ENCODE assay signal across 12 mouse cellular contexts in the genomic region with DNA sequence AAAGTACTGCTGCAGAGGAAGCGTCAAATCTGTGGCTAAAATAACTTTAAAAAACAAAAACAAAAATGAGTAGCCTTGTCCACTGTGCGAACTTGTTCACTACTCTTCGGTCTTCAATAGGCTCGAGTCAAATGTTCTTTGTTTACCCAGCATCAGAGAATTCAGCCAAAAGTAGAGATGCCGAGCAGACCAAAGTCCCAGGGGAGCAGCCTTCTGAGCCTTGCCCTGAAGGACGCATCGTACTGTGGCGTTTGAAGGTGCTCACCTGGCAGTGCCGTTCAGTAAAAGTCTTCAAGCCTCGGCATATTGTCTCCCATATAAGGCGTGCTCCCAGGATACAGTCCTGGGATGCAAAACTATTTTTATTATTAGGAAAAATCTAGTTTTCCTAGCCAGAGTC. TPM values are rescaled to one million over a fixed set of nuclear protein-coding genes. Genes with fewer than 3 reads are reported as not detected.
DNase-seq lines count a peak whose midpoint lies in the region; ATAC-seq and TF ChIP-seq lines count a peak whose summit lies in the region.
"Had no signal": no experiment of that assay in that cellular context is flagged by ENCODE, and none has a peak within 500 bp of the region (broad histone marks: within the 10 kb centered on the region; RNA-seq: fewer than 3 reads in every experiment).

No protein-coding gene starts in this region.

- TF ChIP-seq POLR2A in CH12.LX (IDR thresholded peaks at IDR 0.05; ENCODE audit: low read depth, low read length), result no peak

- peaks cover 32% of the 10 kb centered on the region for H3K27me3 ChIP-seq in kidney, embryonic 15.5 days
- H3K27me3 ChIP-seq in CH12.LX (replicated peaks), result no peaks in the 10 kb centered on the region
- peaks cover 11% of the 10 kb centered on the region; the same call in 1 of the 2 replicates for H3K27me3 ChIP-seq in embryonic facial prominence, embryonic 14.5 days (replicated peaks; ENCODE audit: control insufficient read depth, insufficient read depth, low read length)
- no peaks in the 10 kb centered on the region for H3K27me3 ChIP-seq in kidney, postnatal 0 days (ENCODE audit: insufficient read depth, low read length)

- peaks cover 40% of the 10 kb centered on the region for H3K4me1 ChIP-seq in kidney, embryonic 15.5 days
- peaks cover 0 to 13% of the 10 kb centered on the region in 2 experiments; a peak in 2 of 4 replicates for H3K4me1 ChIP-seq in CH12.LX (ENCODE audit: control insufficient read depth in 1 of 2, insufficient read depth in 2 of 2)
- peaks cover 44% of the 10 kb centered on the region for H3K4me1 ChIP-seq in embryonic facial prominence, embryonic 14.5 days (ENCODE audit: control insufficient read depth, insufficient read depth, low read length)
- H3K4me1 ChIP-seq in kidney, postnatal 0 days (replicated peaks; ENCODE audit: insufficient read depth, low read length), result peaks cover 20% of the 10 kb centered on the region

- dilution Hi-C loops in CH12.LX (cut with MboI; ENCODE audit: extremely low pct_ligation_motif_present, extremely low pct_unique_long_range_greater_than_20kb, low sequenced_read_pairs), result no loop called here

- in situ Hi-C loops in CH12.LX (cut with MboI; ENCODE audit: low pct_ligation_motif_present, low pct_unique_long_range_greater_than_20kb, low sequenced_read_pairs), result no loop called here

- no peaks in the 10 kb centered on the region for H3K9me3 ChIP-seq in kidney, embryonic 15.5 days (replicated peaks)
- H3K9me3 ChIP-seq in CH12.LX (replicated peaks; ENCODE audit: low read length), result no peaks in the 10 kb centered on the region
- H3K9me3 ChIP-seq in embryonic facial prominence, embryonic 14.5 days (ENCODE audit: control insufficient read depth, low read length), result no peaks in the 10 kb centered on the region
- H3K9me3 ChIP-seq in kidney, postnatal 0 days (replicated peaks; ENCODE audit: low read length), result no peaks in the 10 kb centered on the region
- H3K9me3 ChIP-seq: limb, embryonic 15.5 days had no signal

- no peak for ATAC-seq in kidney, embryonic 15.5 days (replicated peaks; ENCODE audit: low FRiP score)
- no peak for ATAC-seq in embryonic facial prominence, embryonic 14.5 days (ENCODE audit: low read depth)
- no peak for ATAC-seq in kidney, postnatal 0 days (replicated peaks; ENCODE audit: low FRiP score, low read depth)

- no peak for TF ChIP-seq EP300 in CH12.LX (IDR thresholded peaks at IDR 0.05; ENCODE audit: low read length)

- no peak overlapping the region for H3K9ac ChIP-seq in kidney, embryonic 15.5 days
- H3K9ac ChIP-seq in CH12.LX (ENCODE audit: insufficient read depth, low read depth), result no peak overlapping the region
- H3K9ac ChIP-seq in embryonic facial prominence, embryonic 14.5 days (ENCODE audit: low read depth, low read length), result no peak overlapping the region
- H3K9ac ChIP-seq in kidney, postnatal 0 days (ENCODE audit: low read depth, low read length), result no peak overlapping the region
- H3K9ac ChIP-seq: limb, embryonic 15.5 days had no signal

- no peak overlapping the region for H3K27ac ChIP-seq in kidney, embryonic 15.5 days
- H3K27ac ChIP-seq in CH12.LX (ENCODE audit: insufficient read depth, low read depth), result no peak overlapping the region
- H3K27ac ChIP-seq in embryonic facial prominence, embryonic 14.5 days (replicated peaks; ENCODE audit: low read depth, low read length), result no peak overlapping the region
- H3K27ac ChIP-seq in kidney, postnatal 0 days, result no peak overlapping the region
- H3K27ac ChIP-seq: limb, embryonic 15.5 days had no signal

- H3K79me2 ChIP-seq in CH12.LX (replicated peaks; ENCODE audit: control insufficient read depth, extremely low read depth, insufficient read depth, poor library complexity, severe bottlenecking), result no peaks in the 10 kb centered on the region

- no peaks in the 10 kb centered on the region for H3K36me3 ChIP-seq in kidney, embryonic 15.5 days
- no peaks in the 10 kb centered on the region for H3K36me3 ChIP-seq in CH12.LX (replicated peaks in 1 of 2; ENCODE audit: control insufficient read depth in 1 of 2, insufficient read depth in 1 of 2, low read length in 1 of 2)
- H3K36me3 ChIP-seq in embryonic facial prominence, embryonic 14.5 days (ENCODE audit: control insufficient read depth, insufficient read depth, low read length), result no peaks in the 10 kb centered on the region
- H3K36me3 ChIP-seq in kidney, postnatal 0 days (ENCODE audit: insufficient read depth, low read length), result no peaks in the 10 kb centered on the region
- H3K36me3 ChIP-seq: G1E; limb, embryonic 15.5 days had no signal

- 54% methylated on average over 11 of the region's 11 CpGs for WGBS in kidney, embryonic 15.5 days
- 45% methylated on average over 11 of the region's 11 CpGs for WGBS in embryonic facial prominence, embryonic 14.5 days
- 42% methylated on average over 11 of the region's 11 CpGs for WGBS in kidney, postnatal 0 days

- no peak overlapping the region for H3K4me3 ChIP-seq in kidney, embryonic 15.5 days (replicated peaks)
- H3K4me3 ChIP-seq in CH12.LX (replicated peaks in 1 of 3; ENCODE audit: low read depth in 2 of 3, low read length in 2 of 3, poor library complexity in 1 of 3), result no peak overlapping the region
- no peak overlapping the region for H3K4me3 ChIP-seq in embryonic facial prominence, embryonic 14.5 days (ENCODE audit: low read depth, low read length)
- H3K4me3 ChIP-seq in kidney, postnatal 0 days (replicated peaks; ENCODE audit: low read depth, low read length), result peak overlapping the region; percentile 13; the same call in 1 of the 2 replicates
- H3K4me3 ChIP-seq: limb, embryonic 15.5 days had no signal

- DNase-seq in kidney, postnatal 4 days, result no peak
- peak; percentile 36 for DNase-seq in CH12.LX (ENCODE audit: extremely low read depth)
- no peak for DNase-seq in embryonic facial prominence, embryonic 14.5 days (ENCODE audit: low spot score)
- no peak for DNase-seq in kidney, postnatal 0 days (ENCODE audit: low spot score)
- DNase-seq in spleen, adult 18-20 months, result no peak
- DNase-seq in cerebellum, adult 18-20 months, result no peak
- DNase-seq: adrenal gland, adult 8-10 months; cerebellum, adult 11-12 months; right cerebral cortex, postnatal 25 days had no signal

- H3K4me2 ChIP-seq in kidney, embryonic 15.5 days, result 0 out of 2 replicates have a peak overlapping the region, but pooled peaks have one; percentile 4
- peak overlapping the region; percentile 85 for H3K4me2 ChIP-seq in CH12.LX (ENCODE audit: insufficient read depth, low read depth, poor library complexity, severe bottlenecking)
- peak overlapping the region; percentile 21; the same call in 1 of the 2 replicates for H3K4me2 ChIP-seq in embryonic facial prominence, embryonic 14.5 days (ENCODE audit: low read depth, low read length)
- peak overlapping the region; percentile 43 for H3K4me2 ChIP-seq in kidney, postnatal 0 days (ENCODE audit: low read length)

- TF ChIP-seq RAD21 in CH12.LX (IDR thresholded peaks at IDR 0.05; ENCODE audit: low read depth, low read length), result no peak

- no peak for TF ChIP-seq CTCF in CH12.LX (conservative IDR thresholded peaks at IDR 0.05 in 1 of 2, IDR thresholded peaks at IDR 0.05 in 1 of 2; ENCODE audit: low read depth in 2 of 2, low read length in 2 of 2)
- TF ChIP-seq CTCF in kidney, postnatal 0 days (IDR thresholded peaks at IDR 0.05; ENCODE audit: low read depth), result no peak

TF ChIP-seq in CH12.LX, 34 proteins besides CTCF, POLR2A, EP300 and RAD21:
- TF ChIP-seq MAFK (IDR thresholded peaks at IDR 0.05; ENCODE audit: insufficient replicate concordance, low read length), result no peak
- TF ChIP-seq HCFC1 (IDR thresholded peaks at IDR 0.05; ENCODE audit: low read depth, low read length), result no peak

RNA-seq across cellular contexts. Expression of gene Egln3, which starts 5.8 kb away (rescaled TPM):
- polyA plus RNA-seq in kidney, embryonic 15.5 days (2015; fragmentation: Nextera tagmentation; extraction: Ambion mirVana), result 14.3 and 15.3 TPM in 2 replicates
- total RNA-seq in CH12.LX (2012; rRNA removed), result not detected in 2 replicates
- 0.11 TPM in 1 of 2 replicates, not detected in the other for total RNA-seq in CH12.LX (2014; rRNA removed)
- polyA plus RNA-seq in CH12.LX (2012; ENCODE audit: insufficient read length, low read depth), result not detected in 2 replicates
- 12.0 and 16.5 TPM in 2 replicates for polyA plus RNA-seq in embryonic facial prominence, embryonic 14.5 days (2014; fragmentation: Nextera tagmentation; extraction: Ambion mirVana)
- 13.3 and 14.4 TPM in 2 replicates for polyA plus RNA-seq in kidney, postnatal 0 days (2015; fragmentation: Nextera tagmentation; extraction: Ambion mirVana)
- polyA plus RNA-seq: G1E had no signal

Comparison
In these comparisons a context has a peak if more than half of its experiments do, and no peak if none do; other contexts are left out.
1. H3K4me2 ChIP-seq: peak in every context shown above with its lines; median percentile 85 in CH12.LX; 43 in kidney, postnatal 0 days; 21 in embryonic facial prominence, embryonic 14.5 days; 4 in kidney, embryonic 15.5 days.
2. RNA of gene Egln3, which starts 5.8 kb away (polyA plus RNA-seq): 12.0 to 16.5 TPM in embryonic facial prominence, embryonic 14.5 days, 14.3 to 15.3 TPM in kidney, embryonic 15.5 days and 13.3 to 14.4 TPM in kidney, postnatal 0 days; not detected in CH12.LX; every median in the first group is over 10 times any median in the second.